Mouse (Mus musculus) brain, embryonic 14.5 days (tissue): Measurements from ENCODE around the gene Hoxa4. TPM values are rescaled to one million over a fixed set of nuclear protein-coding genes. Genes with fewer than 3 reads are reported as not detected.

ENCODE experiments used
- DNase-seq: peaks from one replicate; pipeline ENCODE4 v3.0.0-alpha.2; 2011; ENCODE audit warnings: low read depth
- CTCF ChIP-seq: fragments of 200-500 bp; IDR thresholded peaks from 2 replicates; pipeline ENCODE4 v1.5.1; 2012; ENCODE audit warnings: inconsistent platforms, mild to moderate bottlenecking, moderate library complexity, borderline replicate concordance; ENCODE audit not compliant: insufficient read depth, insufficient read length; ENCODE audit errors: extremely low read depth
- POLR2A ChIP-seq: fragments of 200-500 bp; IDR thresholded peaks from 2 replicates; pipeline ENCODE4 v1.6.1; 2012; ENCODE audit warnings: mild to moderate bottlenecking, inconsistent platforms, borderline replicate concordance; ENCODE audit not compliant: poor library complexity, insufficient read depth, insufficient read length, severe bottlenecking; ENCODE audit errors: extremely low read depth
- polyA plus RNA-seq: library from polyadenylated mRNA; depleted of rRNA; stranded (reverse); fragments of >200 nt; gene quantifications from 2 replicates; pipeline ENCODE4 v1.2.3, GENCODE M21; 2012

Gene Hoxa4
- polyA plus RNA-seq, 1 experiment: 16.4 TPM

- TF ChIP-seq POLR2A (no peak), CTCF (no peak)
- no peak for DNase-seq
These were observed 1.6 kb downstream of the Hoxa4 start for GRCm38 (mm10) chr6:52189909-52190308.

GRCm38 (mm10) chr6:52189172-52189591 is 2.4 kb downstream of the Hoxa4 start:
- DNase-seq: no peak
- TF ChIP-seq POLR2A (no peak), CTCF (no peak)

- no peak for DNase-seq
- no peak for TF ChIP-seq POLR2A
- TF ChIP-seq CTCF: no peak
These were observed 5.1 kb downstream of the Hoxa4 start for GRCm38 (mm10) chr6:52186500-52186899.

GRCm38 (mm10) chr6:52185834-52186233 is 5.7 kb downstream of the Hoxa4 start:
- no peak for TF ChIP-seq CTCF
- no peak for TF ChIP-seq POLR2A
- DNase-seq: no peak

DNA sequence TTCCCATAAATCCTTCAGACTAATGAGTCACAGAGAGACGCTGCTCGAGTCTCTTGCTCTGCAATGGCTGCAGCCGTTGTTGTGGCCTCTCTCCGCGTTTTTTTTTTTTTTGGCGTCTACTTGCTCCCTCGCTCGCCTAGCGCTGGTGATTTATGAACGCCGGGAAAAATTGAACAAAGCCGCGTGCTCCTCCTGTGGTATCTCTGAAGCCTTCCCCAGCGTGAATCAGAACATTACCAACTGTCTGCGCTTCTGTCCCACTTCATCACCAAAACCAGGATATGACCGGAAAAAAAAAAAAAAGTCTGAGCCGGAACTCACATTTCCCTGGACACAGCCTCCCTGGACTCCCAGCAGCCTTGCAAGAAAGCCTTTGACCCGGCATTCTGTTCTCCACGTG is 6.3 kb downstream of the Hoxa4 start:
- no peak for DNase-seq
- TF ChIP-seq POLR2A (no peak), CTCF (no peak)

DNA sequence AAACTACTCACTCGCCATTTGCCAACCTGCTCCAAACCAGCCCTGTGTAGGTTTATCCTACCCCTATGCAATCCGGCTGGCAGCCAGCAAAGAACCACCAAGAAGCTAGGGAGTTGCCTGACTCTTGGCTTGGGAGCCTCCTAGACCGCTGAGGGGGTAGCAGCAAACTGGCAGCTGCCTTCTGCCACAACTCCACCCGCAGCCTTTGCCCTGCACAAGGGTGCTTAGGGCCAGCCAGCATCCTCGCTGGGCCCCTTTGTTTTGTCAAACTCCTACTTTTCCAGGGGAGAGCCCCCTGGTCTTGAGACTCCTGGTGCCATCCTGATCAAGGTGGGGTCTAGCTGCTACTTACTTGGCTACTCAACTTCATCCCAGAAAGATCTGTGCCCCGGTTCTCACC is 6.9 kb downstream of the Hoxa4 start:
- TF ChIP-seq POLR2A (no peak), CTCF (no peak)
- no peak for DNase-seq

GRCm38 (mm10) chr6:52183311-52184080 is 8.1 kb downstream of the Hoxa4 start:
- TF ChIP-seq CTCF: no peak
- no peak for TF ChIP-seq POLR2A
- no peak for DNase-seq

DNA sequence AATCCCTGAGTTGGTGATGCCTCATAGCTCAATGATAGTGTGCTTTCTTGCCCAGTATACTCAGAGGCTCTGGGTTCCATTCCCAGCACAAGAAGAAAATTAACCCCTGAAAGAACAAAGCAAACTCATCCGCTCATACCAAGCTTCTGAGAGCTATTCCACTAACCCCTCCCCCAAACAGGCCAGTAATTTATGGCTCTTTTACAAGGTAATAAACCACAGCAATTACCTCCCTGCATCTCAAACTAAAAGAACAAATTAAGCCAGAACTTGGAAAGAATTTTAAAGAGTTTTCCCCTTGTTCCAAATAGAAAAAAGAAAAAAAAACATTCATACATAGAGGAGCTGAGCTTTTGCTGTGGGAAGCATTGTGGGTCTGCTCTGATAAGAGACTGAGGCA is 8.8 kb downstream of the Hoxa4 start:
- DNase-seq: no peak
- TF ChIP-seq POLR2A (no peak), CTCF (no peak)

DNA sequence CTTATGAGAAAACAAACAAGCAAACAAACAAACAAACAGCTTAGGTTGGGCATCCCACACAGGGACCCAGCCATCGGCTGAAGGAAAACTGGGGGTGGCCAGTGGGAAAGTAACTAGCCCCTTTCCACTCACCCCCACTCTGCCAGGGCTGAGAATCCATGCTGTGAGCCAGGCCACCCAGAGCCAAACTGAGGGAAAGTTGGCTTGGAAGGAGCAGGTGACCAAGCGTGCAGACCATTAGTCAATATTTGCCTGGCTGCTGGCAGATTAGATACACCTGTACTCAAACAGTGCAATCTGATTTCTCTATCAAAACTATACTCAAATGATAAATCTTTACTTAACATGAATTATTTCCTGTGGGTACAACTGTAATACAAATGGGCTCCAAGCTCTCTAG is 9.5 kb downstream of the Hoxa4 start:
- DNase-seq: no peak
- TF ChIP-seq CTCF: no peak
- TF ChIP-seq POLR2A: no peak

DNA sequence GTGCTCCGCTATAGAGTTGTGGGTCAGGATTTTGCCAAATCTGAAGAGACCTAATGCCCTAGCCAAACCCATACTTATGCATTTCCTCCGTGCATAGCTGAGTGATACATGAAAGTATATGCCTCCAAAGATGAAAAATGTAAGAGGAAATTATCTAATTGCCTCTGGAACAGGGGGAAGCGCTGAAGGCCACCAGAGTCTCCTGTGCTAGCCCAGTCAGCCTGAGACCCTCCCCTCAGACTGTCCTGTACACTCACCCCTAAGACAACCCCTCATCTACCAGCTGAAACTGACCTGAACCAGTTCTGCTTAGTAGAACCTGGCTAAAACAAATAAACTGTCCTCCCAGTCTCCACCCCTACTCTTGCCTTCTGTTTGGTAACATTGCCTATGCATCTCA is 10.8 kb downstream of the Hoxa4 start:
- DNase-seq: no peak
- TF ChIP-seq POLR2A (no peak), CTCF (no peak)

GRCm38 (mm10) chr6:52180213-52180710 is 11.3 kb downstream of the Hoxa4 start:
- no peak for TF ChIP-seq POLR2A
- no peak for TF ChIP-seq CTCF
- DNase-seq: no peak

- TF ChIP-seq POLR2A (no peak), CTCF (no peak)
- no peak for DNase-seq
These were observed 11.9 kb downstream of the Hoxa4 start for GRCm38 (mm10) chr6:52179690-52180089.
